Mouse (Mus musculus): Measurements from ENCODE around the gene Omg. TPM values are rescaled to one million over a fixed set of nuclear protein-coding genes. Genes with fewer than 3 reads are reported as not detected.

Gene Omg
- total RNA-seq, 2 experiments from 2014 or later, result 8.1 to 9.7 TPM

DNA sequence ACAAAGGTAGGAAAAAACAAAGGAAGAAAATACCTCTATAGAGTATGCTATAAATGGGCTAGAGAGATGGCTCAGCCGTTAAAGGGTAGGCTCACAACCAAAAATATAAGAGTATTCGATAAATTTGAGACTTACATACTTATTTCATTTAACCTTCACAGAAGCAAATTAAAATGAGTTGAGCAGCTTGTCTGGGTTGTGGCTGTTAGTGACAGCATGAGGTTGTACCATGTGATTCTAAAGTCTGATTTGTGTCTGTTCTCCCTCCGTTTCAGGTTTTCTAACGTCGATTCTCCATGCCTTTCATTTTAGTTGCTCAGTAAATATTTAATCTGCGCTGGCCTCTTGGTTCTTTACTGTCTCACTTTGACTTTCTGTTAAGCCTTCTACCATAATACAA is 15.4 kb upstream of the Omg start:
- DNase-seq (ENCODE audit: low spot score in 2 of 2), result no peak

DNA sequence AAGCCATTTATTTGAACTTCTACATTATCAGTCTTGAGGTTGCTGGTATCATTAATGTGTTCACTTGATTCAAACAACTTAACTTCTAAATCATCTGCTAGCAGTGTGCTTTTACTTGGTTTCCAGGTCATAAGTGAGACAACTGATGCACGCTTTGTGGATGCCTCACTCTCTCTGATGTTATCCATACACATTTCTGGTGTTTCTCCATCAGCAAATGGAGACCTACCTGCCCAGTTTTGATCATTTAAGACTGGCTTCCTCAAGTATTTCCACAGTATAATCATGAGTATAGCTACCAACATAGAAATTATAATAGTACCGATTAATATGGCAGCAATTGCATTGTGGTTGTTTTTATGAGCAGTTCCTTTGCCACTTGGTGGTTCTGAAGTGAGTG is 11.9 kb upstream of the Omg start:
- no peak for DNase-seq (ENCODE audit: low spot score in 2 of 2)

DNA sequence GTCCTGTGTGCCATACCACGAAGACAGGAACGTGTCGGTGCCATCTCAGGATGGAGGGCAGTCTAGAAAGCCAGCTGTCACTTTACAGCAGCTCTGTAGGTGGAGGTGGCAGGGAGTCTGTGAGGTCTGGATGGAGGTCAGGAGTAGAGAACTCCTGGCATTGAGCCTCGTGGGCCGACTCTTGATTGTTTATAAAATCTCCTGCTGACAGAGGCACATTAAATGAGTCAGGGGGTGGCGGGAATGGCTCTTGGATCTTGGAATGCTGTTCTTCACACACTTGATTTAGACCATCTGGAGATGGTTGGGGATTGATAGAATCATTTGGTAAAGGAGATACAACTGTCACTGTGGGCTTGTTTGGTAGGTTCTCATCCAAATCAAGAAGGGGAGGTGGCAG is 11.4 kb upstream of the Omg start:
- no peak for DNase-seq (ENCODE audit: low spot score in 2 of 2)

DNA sequence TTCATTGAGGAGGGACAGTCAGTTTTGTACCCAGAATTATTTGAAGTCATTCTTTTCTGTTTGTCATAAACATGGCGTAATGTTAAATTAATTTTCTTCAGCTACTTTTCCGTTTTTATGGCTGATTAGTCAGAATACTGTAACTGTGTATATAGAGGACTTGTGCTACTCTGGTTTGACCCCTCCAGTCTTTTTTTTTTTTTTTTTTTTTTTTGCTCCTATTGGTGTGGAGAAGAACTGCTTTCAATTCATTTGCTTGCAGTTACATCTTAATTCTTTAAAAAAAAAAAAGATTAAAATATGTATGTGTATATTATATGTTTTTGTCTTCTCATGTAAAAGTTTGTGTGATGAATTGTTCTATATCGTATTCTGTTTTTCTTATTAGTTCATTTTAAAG is 8.1 kb upstream of the Omg start:
- no peak for DNase-seq (ENCODE audit: low spot score in 2 of 2)

DNA sequence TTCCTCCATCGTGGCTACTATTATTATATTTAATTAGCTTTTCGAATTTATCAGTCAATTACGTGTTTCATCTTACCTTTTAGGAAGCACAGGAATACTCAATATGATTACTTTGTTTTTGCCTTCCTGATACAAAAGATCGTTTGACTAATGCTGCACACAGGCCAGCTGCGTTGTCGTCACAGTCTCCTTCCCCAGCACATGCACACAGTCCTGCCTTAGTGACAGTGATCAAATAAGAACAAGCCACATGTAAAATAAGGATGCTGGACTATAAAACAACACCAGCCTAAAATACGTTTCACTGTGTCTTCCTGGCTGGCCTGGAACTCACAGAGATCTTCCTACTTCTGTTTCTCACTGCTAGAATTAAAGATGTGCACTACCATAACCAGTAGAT is 622 bp upstream of the Omg start:
- no peak for DNase-seq (ENCODE audit: low spot score in 2 of 2)

DNA sequence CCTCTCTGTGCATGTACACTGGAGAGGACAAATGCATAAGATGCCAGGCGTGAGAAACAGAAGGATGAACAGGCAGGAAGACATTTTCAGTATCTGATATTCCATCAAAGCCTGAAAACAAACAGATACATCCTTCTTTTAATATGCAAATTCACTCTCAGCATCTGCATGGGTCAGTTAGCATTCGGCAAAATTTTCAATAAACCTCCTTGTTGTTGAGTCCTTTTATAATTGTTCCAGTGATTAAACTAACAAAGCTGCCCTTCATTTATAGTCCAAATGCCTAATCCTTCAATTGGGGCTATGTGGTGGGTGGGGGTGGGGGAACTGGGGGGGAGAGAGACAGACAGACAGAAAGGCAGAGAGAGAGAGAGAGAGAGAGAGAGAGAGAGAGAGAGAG is 967 bp downstream of the Omg start:
- DNase-seq (ENCODE audit: low spot score in 2 of 2), result no peak

DNA sequence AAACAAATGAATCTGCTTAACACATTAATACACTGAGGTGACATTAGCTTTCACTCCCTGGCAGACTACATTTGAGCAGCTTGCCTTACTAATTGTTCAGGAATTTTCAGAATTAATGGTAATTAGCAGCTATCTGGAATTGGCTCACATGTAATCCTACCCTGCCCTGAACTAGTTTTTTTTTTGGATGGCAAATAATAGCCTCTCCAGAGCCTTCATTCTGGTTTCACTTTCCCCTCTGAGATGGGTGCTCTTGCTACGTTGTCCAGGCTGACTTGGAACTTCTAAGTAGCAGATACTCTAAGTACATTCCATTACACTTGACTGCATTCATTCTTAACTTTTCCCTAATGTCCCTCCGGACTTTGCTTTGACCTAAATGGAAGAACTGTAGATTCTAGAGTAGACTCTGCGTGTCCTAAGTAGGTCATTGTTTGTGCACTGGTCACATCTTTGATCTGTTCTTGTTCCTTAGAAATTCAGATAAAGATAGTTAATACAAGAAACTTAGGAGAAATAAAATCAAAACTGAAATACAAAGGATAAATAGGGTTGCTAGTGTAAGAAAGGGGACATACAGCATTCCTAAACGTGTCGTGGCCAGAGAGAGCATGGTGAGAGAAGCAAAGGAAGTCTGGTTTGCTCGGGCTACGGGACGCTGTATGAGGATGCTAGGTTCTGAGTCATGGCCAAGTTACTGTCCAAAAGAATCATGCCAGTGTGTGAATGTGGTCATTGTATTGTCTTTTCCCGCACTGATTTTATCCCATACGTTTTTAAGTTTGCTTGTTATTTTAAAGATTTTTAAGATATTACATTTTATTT is 8.7 kb downstream of the Omg start:
- no peak for DNase-seq (ENCODE audit: low spot score in 2 of 2)

DNA sequence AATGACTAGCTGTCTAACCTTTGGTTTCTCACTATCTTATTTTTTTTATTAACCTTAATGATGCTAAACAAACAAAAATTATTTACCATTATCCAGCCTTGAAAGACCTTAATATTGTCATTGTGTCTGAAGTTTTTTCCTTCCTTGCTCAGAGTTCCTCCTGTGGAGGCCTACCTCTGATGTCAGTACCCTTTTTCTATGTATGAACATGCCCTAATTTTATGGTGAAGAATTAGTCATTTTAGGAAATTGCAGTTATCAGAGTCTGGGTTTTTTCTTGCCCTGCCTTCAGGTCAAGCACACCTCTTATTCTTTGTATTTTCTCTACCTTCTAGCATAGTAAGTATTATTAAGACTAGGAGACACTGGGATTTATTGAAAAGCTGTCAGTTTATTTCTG is 19.2 kb downstream of the Omg start:
- DNase-seq (ENCODE audit: low spot score in 2 of 2), result no peak

DNA sequence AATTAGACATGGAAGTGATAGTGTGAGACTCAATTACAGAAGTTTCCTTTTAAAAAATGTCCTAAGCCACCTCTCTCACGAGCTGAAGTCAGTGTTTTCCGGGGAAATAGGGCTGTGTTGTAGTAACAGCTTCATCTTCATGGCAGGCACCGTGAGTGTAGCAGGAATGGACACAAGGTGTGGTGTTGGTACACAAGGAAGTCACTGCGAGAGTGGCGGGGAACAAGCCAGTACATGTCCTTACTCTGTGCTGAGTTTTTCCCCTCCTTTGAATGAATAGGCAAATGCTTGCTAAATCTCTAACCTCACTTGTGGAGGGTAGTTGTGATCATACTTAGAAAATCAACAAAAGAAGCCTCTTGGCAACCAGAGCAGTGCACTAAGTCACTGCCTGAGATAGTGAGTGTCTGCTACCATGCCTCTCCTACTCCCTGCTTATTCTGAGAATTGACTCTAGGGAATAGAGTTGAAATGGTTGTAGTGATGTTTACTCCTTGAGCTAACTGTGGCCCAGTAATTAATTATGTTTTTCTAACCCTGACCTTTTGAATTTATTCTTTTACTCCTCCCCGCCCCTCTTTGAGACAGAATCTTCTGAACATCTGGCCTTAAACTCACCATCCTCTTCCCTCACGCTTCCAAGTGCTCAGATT is 19.9 kb downstream of the Omg start:
- DNase-seq (ENCODE audit: low spot score in 2 of 2), result no peak

DNA sequence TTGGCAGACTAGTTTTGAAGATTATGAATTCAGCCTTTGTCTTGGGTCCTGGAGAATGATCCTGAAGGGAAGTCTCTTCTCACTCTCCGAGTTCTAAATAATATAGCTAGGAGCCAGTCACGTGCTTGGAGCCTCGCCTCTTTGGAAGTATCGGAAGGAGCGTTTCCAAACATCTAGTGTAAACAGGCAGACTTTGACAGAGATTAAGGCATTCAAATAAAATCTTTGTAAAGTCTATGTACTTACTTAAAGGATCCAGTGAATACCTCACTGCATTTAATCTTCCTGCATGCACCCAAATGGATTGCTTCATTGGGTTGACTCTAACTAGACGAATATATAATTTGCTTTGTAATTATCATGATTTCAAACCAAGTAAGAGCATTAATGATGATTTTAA is 20.5 kb downstream of the Omg start:
- no peak for DNase-seq (ENCODE audit: low spot score in 2 of 2)

DNA sequence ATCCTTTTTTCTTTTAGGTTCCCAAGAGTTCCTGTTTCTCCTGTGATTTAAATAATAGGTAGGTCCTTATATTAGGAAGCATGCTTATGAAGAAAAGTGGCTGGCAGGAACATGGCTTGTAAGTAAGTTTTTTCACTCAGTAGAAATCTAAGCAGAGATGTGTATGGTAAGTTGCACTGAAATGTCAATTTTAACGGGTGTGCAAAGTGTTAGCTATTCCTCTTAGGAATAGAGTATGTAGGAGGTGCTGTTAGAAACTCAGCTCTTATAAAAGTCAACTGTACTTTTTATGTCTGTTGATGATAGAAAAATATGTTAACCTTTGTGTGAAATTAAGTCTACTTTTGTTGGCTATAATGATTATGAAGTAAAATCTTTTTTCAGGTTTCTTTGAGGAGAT is 35.8 kb downstream of the Omg start:
- no peak for DNase-seq (ENCODE audit: low spot score in 2 of 2)

DNA sequence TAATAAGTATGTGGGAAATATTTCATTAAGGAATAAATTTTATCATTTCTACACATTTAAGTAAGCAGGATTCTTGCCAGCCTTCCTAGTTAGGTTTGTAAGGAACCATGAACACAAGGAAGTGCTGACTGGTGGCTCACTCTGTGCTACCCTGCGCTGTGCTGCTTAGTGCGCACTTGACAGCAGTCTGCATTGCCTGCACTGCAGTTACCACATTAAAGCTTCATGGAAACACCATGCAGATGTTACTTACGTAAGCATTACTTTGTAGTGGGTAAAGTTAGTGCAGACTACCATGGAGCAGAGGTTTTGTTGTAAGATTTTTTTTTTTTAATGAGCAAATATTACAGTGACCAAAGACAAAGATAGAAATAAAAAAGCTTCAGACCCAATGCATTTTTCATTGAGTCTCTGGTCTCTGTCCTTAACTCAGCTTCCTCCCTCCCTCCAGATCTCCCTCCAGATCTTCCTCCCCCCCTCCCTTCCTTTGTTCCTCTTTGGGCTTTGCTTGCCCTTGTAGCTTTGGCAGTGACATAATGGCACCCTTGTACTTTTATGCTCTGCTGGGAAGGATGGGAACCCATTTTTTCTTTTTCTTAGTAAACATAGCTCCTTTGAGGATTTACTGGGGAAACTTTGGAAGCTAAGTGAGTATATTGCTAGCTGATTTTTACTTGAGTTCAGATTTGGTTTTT is 43.0 kb downstream of the Omg start:
- no peak for DNase-seq (ENCODE audit: low spot score in 2 of 2)

DNA sequence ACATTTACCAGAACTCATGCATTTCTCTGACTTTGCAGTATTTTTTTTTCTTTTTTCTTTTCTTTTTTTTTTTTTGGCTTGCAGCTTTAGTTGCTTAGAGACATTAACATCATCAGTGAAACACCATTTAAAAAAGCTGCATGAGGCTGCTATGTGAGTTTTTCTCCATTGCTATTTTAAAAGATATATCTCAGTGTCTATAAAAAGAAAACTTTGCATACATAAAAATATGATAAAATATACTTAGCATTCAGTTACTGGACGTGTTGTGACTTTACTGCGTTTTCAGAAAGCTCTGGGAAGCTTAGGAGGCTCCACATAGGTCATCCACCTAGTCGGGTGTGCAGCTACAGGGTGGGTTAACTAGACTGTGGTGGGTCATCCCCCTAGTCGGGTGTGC is 44.0 kb downstream of the Omg start:
- no peak for DNase-seq (ENCODE audit: low spot score in 2 of 2)

DNA sequence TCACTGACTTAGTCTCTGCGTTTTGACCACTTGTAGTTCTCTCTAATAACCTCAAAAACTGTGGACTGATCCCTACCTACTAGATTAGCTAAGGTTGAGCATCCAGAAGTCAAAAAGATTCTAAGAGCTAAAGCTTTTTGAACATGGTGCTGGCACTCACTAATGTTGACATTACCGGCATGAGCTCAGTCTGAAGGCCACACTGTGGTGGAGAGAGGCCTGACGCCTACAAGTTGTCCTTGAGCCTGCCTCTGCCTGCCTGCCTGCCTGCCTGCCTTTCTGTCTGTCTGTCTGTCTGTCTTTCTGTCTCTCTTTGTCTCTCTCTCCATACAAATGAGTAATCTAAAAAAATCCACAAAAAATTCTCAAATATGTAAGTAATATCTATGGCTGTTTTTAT is 46.0 kb downstream of the Omg start:
- no peak for DNase-seq (ENCODE audit: low spot score in 2 of 2)

DNA sequence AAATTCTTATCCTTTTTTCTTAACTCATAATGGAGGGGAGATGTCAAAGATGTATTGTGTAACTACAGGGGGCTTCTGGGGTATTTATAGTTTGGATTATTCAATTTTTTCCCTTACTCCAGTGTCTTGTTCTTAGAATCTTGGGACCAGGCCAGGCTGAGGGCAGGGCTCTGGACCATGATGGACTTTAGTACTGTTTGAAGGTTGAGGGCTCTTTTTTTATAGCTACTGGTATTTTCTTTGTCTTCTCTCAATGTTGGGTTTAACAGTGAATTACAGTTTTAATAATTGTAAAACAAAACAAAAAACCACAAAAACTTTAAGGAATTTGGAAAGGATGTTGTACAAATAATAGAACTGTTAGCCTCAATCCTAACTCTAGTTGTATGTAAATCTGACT is 50.9 kb downstream of the Omg start:
- no peak for DNase-seq (ENCODE audit: low spot score in 2 of 2)

Other genes starting within 250 kb of the Omg start
- 100 to 1,000 TPM; 103 to 134 TPM for gene Wsb1, start 249.4 kb downstream of the Omg start, total RNA-seq (2021)
- under 1 TPM in 1 of 2 experiments, not detected in 1; 0.76 TPM for gene Gm9964, start 207.2 kb downstream of the Omg start, total RNA-seq (2021)
- gene Nf1, start 164.4 kb downstream of the Omg start, total RNA-seq (2021), result 10 to 100 TPM; 74.9 to 76.1 TPM
- 1 to 10 TPM; 1.6 to 2.5 TPM for gene Evi2b, start 19.7 kb upstream of the Omg start, total RNA-seq (2021)
- gene Evi2, start 26.5 kb upstream of the Omg start, total RNA-seq (2021), result under 1 TPM; 0.17 TPM
- 1 to 10 TPM; 2.2 to 2.8 TPM for gene Evi2a, start 26.5 kb upstream of the Omg start, total RNA-seq (2021)
- 10 to 100 TPM in 1 of 2 experiments, 1 to 10 TPM in 1; 6.8 to 12.4 TPM for gene Rab11fip4, start 87.1 kb upstream of the Omg start, total RNA-seq (2021)

All from adrenal gland, postnatal 4 days (tissue).